Mouse (Mus musculus): Measurements from ENCODE around the gene Epdr1. TPM values are rescaled to one million over a fixed set of nuclear protein-coding genes. Genes with fewer than 3 reads are reported as not detected.

The Epdr1 gene
- polyA plus RNA-seq, 1 experiment from 2014 or later = 26.8 TPM

DNA sequence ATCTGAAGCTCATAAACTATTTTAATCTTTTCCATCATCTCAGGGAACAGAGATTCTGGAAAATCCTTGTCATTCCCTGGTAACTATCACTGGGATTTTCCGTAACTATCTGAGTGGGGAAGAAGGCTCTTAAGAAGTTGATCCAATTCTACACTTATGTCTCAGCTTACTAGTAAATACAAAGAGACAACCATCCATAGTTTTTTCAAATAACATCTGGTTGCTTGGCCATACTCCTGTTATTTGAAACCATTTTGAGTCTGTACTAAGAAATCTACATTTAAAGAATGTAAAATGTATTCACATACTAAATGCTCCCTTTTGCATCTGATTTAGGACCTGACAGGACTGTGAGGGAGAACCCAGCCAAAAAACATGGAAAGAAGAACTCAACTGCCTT lies 6.3 kb downstream of the Epdr1 start:
- no peak for ATAC-seq (replicated peaks; ENCODE audit: insufficient number of reproducible peaks, low FRiP score, low TSS enrichment)
- Histone ChIP-seq H3K9ac (ENCODE audit: low read depth, low read length) (no peak overlapping the region), H3K27me3 (ENCODE audit: control insufficient read depth, insufficient read depth, low read length) (no peaks in the 10 kb centered on the region), H3K27ac (ENCODE audit: low read depth, low read length) (no peak overlapping the region), H3K4me2 (no peak overlapping the region), H3K4me1 (ENCODE audit: control insufficient read depth, insufficient read depth, low read length) (no peaks in the 10 kb centered on the region), H3K36me3 (ENCODE audit: control insufficient read depth, insufficient read depth, low read length) (no peaks in the 10 kb centered on the region), H3K9me3 (replicated peaks; ENCODE audit: control insufficient read depth, low read length) (no peaks in the 10 kb centered on the region), H3K4me3 (ENCODE audit: low read depth, low read length) (no peak overlapping the region)
- 83% methylated on average over 1 of the region's 1 CpGs for WGBS (ENCODE audit: insufficient replicate concordance)

DNA sequence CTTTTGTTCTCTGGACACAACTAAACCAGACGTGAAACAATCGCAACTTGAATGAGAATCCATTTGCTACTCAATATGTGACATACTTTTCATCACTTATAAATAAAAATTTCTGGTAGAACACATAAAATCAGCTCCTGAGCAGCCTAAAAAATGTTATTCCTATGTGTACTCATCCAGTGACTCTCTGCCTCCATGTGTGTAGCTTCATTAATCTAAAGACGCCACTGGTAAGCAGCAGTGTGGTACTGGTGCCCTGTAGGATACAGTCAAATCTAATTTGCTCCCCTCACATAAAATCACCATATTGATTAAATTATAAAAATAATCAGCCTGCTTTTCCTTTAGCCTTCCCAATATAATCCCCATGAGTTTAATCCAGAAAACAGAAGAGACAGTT lies 6.8 kb downstream of the Epdr1 start:
- 78% methylated on average over 3 of the region's 3 CpGs for whole genome bisulfite sequencing (ENCODE audit: insufficient replicate concordance)
- Histone ChIP-seq H3K4me1 (ENCODE audit: control insufficient read depth, insufficient read depth, low read length) (no peaks in the 10 kb centered on the region), H3K27ac (ENCODE audit: low read depth, low read length) (no peak overlapping the region), H3K27me3 (ENCODE audit: control insufficient read depth, insufficient read depth, low read length) (no peaks in the 10 kb centered on the region), H3K4me2 (no peak overlapping the region), H3K9me3 (replicated peaks; ENCODE audit: control insufficient read depth, low read length) (no peaks in the 10 kb centered on the region), H3K9ac (ENCODE audit: low read depth, low read length) (no peak overlapping the region), H3K4me3 (ENCODE audit: low read depth, low read length) (no peak overlapping the region), H3K36me3 (ENCODE audit: control insufficient read depth, insufficient read depth, low read length) (no peaks in the 10 kb centered on the region)
- no peak for ATAC-seq (replicated peaks; ENCODE audit: insufficient number of reproducible peaks, low FRiP score, low TSS enrichment)

- H3K27me3 ChIP-seq (ENCODE audit: control insufficient read depth, insufficient read depth, low read length) = no peaks in the 10 kb centered on the region
- no peak overlapping the region for H3K4me3 ChIP-seq (ENCODE audit: low read depth, low read length)
- no peak overlapping the region for H3K27ac ChIP-seq (ENCODE audit: low read depth, low read length)
- no peak overlapping the region for H3K4me2 ChIP-seq
- WGBS (ENCODE audit: insufficient replicate concordance) = 74% methylated on average over 1 of the region's 1 CpGs
- H3K4me1 ChIP-seq (ENCODE audit: control insufficient read depth, insufficient read depth, low read length) = no peaks in the 10 kb centered on the region
- H3K9me3 ChIP-seq (replicated peaks; ENCODE audit: control insufficient read depth, low read length) = no peaks in the 10 kb centered on the region
- H3K9ac ChIP-seq (ENCODE audit: low read depth, low read length) = no peak overlapping the region
- H3K36me3 ChIP-seq (ENCODE audit: control insufficient read depth, insufficient read depth, low read length) = no peaks in the 10 kb centered on the region
- no peak for ATAC-seq (replicated peaks; ENCODE audit: insufficient number of reproducible peaks, low FRiP score, low TSS enrichment)
These were observed 7.4 kb downstream of the Epdr1 start for GRCm38 (mm10) chr13:19612348-19612747.

DNA sequence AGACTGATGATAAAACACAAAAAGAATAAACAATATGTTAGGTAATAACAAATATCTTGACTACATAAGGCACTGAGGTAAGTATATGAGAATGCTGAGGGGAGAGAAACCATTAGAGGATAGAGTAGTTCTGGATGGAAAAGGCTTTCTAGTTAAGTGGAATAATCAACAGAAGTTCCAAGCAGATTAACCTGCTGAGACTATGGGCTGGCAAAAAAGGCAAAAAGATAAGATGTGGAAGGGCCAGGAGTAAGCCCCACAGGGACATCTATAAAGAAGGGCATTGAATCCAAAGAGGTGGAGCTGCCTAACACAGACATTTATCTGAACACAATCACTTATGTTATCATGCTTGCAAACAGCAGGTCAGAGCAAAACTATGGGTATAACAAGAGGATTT lies 11.6 kb downstream of the Epdr1 start:
- Histone ChIP-seq H3K27me3 (ENCODE audit: control insufficient read depth, insufficient read depth, low read length) (no peaks in the 10 kb centered on the region), H3K9ac (ENCODE audit: low read depth, low read length) (no peak overlapping the region)

GRCm38 (mm10) chr13:19604916-19605315 lies 14.8 kb downstream of the Epdr1 start:
- H3K4me3 ChIP-seq (ENCODE audit: low read depth, low read length) = no peak overlapping the region
- no peaks in the 10 kb centered on the region for H3K4me1 ChIP-seq (ENCODE audit: control insufficient read depth, insufficient read depth, low read length)
- no peak overlapping the region for H3K4me2 ChIP-seq
- no peak for ATAC-seq (replicated peaks; ENCODE audit: insufficient number of reproducible peaks, low FRiP score, low TSS enrichment)
- H3K27me3 ChIP-seq (ENCODE audit: control insufficient read depth, insufficient read depth, low read length) = no peaks in the 10 kb centered on the region
- no peak overlapping the region for H3K27ac ChIP-seq (ENCODE audit: low read depth, low read length)
- no peak overlapping the region for H3K9ac ChIP-seq (ENCODE audit: low read depth, low read length)
- H3K36me3 ChIP-seq (ENCODE audit: control insufficient read depth, insufficient read depth, low read length) = no peaks in the 10 kb centered on the region
- H3K9me3 ChIP-seq (replicated peaks; ENCODE audit: control insufficient read depth, low read length) = no peaks in the 10 kb centered on the region

More for the DNA sequence above, 11.6 kb downstream of the Epdr1 start:
- no peaks in the 10 kb centered on the region for H3K36me3 ChIP-seq (ENCODE audit: control insufficient read depth, insufficient read depth, low read length)
- H3K9me3 ChIP-seq (replicated peaks; ENCODE audit: control insufficient read depth, low read length) = no peaks in the 10 kb centered on the region
- H3K4me2 ChIP-seq = no peak overlapping the region
- no peaks in the 10 kb centered on the region for H3K4me1 ChIP-seq (ENCODE audit: control insufficient read depth, insufficient read depth, low read length)
- no peak overlapping the region for H3K27ac ChIP-seq (ENCODE audit: low read depth, low read length)
- no peak overlapping the region for H3K4me3 ChIP-seq (ENCODE audit: low read depth, low read length)
- ATAC-seq (replicated peaks; ENCODE audit: insufficient number of reproducible peaks, low FRiP score, low TSS enrichment) = no peak

DNA sequence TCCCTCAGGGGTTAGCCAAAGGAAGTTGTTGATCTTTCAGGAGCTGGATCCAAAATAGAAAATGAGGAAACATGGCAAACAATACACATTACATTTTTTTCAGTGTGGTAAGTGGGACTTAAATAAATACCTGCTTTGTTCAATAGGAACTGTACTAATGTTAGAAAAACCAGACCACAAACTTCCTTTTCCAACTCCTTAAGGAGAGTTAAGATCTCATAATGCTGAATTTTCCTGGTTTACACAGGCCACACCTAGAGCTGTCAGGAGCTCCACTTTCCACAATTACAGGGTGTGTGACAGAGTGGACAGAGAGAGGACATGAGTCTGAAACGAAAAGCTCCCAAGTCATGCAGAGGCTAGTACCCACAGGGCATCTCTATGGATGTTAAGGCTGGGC lies 16.0 kb downstream of the Epdr1 start:
- H3K27ac ChIP-seq (ENCODE audit: low read depth, low read length) = no peak overlapping the region
- no peak for ATAC-seq (replicated peaks; ENCODE audit: insufficient number of reproducible peaks, low FRiP score, low TSS enrichment)
- no peaks in the 10 kb centered on the region for H3K9me3 ChIP-seq (replicated peaks; ENCODE audit: control insufficient read depth, low read length)
- no peaks in the 10 kb centered on the region for H3K27me3 ChIP-seq (ENCODE audit: control insufficient read depth, insufficient read depth, low read length)
- no peak overlapping the region for H3K4me2 ChIP-seq
- no peaks in the 10 kb centered on the region for H3K4me1 ChIP-seq (ENCODE audit: control insufficient read depth, insufficient read depth, low read length)
- 67% methylated on average over 1 of the region's 1 CpGs for WGBS (ENCODE audit: insufficient replicate concordance)
- H3K9ac ChIP-seq (ENCODE audit: low read depth, low read length) = no peak overlapping the region
- no peaks in the 10 kb centered on the region for H3K36me3 ChIP-seq (ENCODE audit: control insufficient read depth, insufficient read depth, low read length)
- H3K4me3 ChIP-seq (ENCODE audit: low read depth, low read length) = no peak overlapping the region

DNA sequence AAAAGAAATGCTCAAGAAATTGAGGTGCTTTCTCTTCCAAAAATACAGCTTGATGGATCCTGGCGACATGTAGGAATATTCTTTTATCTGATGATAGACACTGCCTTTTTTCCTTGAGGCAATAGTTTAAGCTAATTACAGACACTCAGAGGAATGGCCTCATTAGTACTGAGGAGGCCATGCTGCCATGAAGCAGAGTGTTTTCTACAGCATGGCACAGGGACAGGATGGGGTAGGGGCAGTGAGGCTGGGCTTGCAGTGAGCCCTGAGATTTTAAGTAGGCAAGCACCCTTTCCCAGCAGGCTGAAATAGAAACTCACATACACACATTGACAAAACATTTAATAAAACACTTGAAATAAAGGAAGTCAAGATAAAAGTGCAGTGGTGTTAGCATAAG lies 17.2 kb downstream of the Epdr1 start:
- H3K9ac ChIP-seq (ENCODE audit: low read depth, low read length) = no peak overlapping the region
- H3K27me3 ChIP-seq (ENCODE audit: control insufficient read depth, insufficient read depth, low read length) = no peaks in the 10 kb centered on the region
- H3K9me3 ChIP-seq (replicated peaks; ENCODE audit: control insufficient read depth, low read length) = no peaks in the 10 kb centered on the region
- H3K4me1 ChIP-seq (ENCODE audit: control insufficient read depth, insufficient read depth, low read length) = no peaks in the 10 kb centered on the region
- H3K4me2 ChIP-seq = no peak overlapping the region
- ATAC-seq (replicated peaks; ENCODE audit: insufficient number of reproducible peaks, low FRiP score, low TSS enrichment) = no peak
- 75% methylated on average over 1 of the region's 1 CpGs for WGBS (ENCODE audit: insufficient replicate concordance)
- H3K36me3 ChIP-seq (ENCODE audit: control insufficient read depth, insufficient read depth, low read length) = no peaks in the 10 kb centered on the region
- H3K27ac ChIP-seq (ENCODE audit: low read depth, low read length) = no peak overlapping the region
- no peak overlapping the region for H3K4me3 ChIP-seq (ENCODE audit: low read depth, low read length)

- WGBS (ENCODE audit: insufficient replicate concordance) = 81% methylated on average over 6 of the region's 6 CpGs
- H3K27ac ChIP-seq (ENCODE audit: low read depth, low read length) = no peak overlapping the region
These were observed 20.5 kb downstream of the Epdr1 start for GRCm38 (mm10) chr13:19599242-19599641.

DNA sequence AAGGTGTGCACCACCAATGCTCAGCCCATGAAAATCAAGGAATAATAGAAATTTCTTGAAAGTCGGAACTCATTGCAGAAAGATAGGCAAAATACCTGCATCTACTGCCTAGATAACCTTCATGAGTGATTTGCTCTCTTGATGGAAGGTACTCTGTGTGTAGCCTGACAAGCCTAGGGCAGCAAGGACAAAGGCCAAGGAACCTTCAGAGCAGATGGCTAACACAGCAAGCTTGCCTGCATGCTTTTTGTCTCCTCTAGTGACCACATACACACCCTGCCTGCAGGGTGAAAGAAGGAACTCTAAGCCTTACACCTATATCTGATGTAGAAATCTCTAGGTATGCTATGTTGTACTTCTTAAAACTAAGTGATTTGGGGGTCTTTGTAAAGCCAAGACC lies 24.6 kb downstream of the Epdr1 start:
- H3K27me3 ChIP-seq (ENCODE audit: control insufficient read depth, insufficient read depth, low read length) = no peaks in the 10 kb centered on the region
- no peak for ATAC-seq (replicated peaks; ENCODE audit: insufficient number of reproducible peaks, low FRiP score, low TSS enrichment)
- no peaks in the 10 kb centered on the region for H3K9me3 ChIP-seq (replicated peaks; ENCODE audit: control insufficient read depth, low read length)
- WGBS (ENCODE audit: insufficient replicate concordance) = 83% methylated on average over 1 of the region's 1 CpGs
- H3K9ac ChIP-seq (ENCODE audit: low read depth, low read length) = no peak overlapping the region
- no peak overlapping the region for H3K4me3 ChIP-seq (ENCODE audit: low read depth, low read length)
- H3K36me3 ChIP-seq (ENCODE audit: control insufficient read depth, insufficient read depth, low read length) = no peaks in the 10 kb centered on the region
- no peak overlapping the region for H3K4me2 ChIP-seq
- 0 out of 2 replicates have a peak, but pooled peaks cover 3% of the 10 kb centered on the region for H3K4me1 ChIP-seq (ENCODE audit: control insufficient read depth, insufficient read depth, low read length)
- no peak overlapping the region for H3K27ac ChIP-seq (ENCODE audit: low read depth, low read length)

More at GRCm38 (mm10) chr13:19599242-19599641, 20.5 kb downstream of the Epdr1 start:
- Histone ChIP-seq H3K4me1 (ENCODE audit: control insufficient read depth, insufficient read depth, low read length) (no peaks in the 10 kb centered on the region), H3K9ac (ENCODE audit: low read depth, low read length) (no peak overlapping the region), H3K9me3 (replicated peaks; ENCODE audit: control insufficient read depth, low read length) (no peaks in the 10 kb centered on the region), H3K27me3 (ENCODE audit: control insufficient read depth, insufficient read depth, low read length) (no peaks in the 10 kb centered on the region), H3K36me3 (ENCODE audit: control insufficient read depth, insufficient read depth, low read length) (no peaks in the 10 kb centered on the region), H3K4me2 (no peak overlapping the region), H3K4me3 (ENCODE audit: low read depth, low read length) (no peak overlapping the region)
- no peak for ATAC-seq (replicated peaks; ENCODE audit: insufficient number of reproducible peaks, low FRiP score, low TSS enrichment)

All from heart, embryonic 11.5 days (tissue).